Mouse (Mus musculus) kidney, postnatal 4 days (tissue): ENCODE results near the gene Rdm1.
"Not testable (repeated sequence)": the region's sequence is repeated elsewhere in the genome, so short reads cannot be mapped to it uniquely, and the experiment has no call there.

Experiments used
- DNase-seq, 2 experiments: peaks; one replicate each; pipeline ENCODE4 v3.0.0; 2021; ENCODE audit warnings: mixed read lengths in 2 of 2

Rdm1 gene

GRCm38 (mm10) chr11:101626995-101627856 is at the start of gene Rdm1:
Rdm1 (plus strand) TSS chr11:101627195.
- peak; percentile 88 to 93 for DNase-seq

- DNase-seq: no peak
Measured at GRCm38 (mm10) chr11:101581081-101581764, 45.8 kb upstream of the Rdm1 start.

GRCm38 (mm10) chr11:101582054-101583035 is 44.6 kb upstream of the Rdm1 start, which contains the start of gene Tmem106a:
Tmem106a (plus strand) TSS chr11:101582242.
- peak; percentile 88 for DNase-seq

GRCm38 (mm10) chr11:101583205-101583604 is 43.8 kb upstream of the Rdm1 start:
- DNase-seq: no peak

GRCm38 (mm10) chr11:101585031-101585430 is 42.0 kb upstream of the Rdm1 start:
- DNase-seq: not testable (repeated sequence)

- no peak for DNase-seq
Measured at GRCm38 (mm10) chr11:101585805-101586204, 41.2 kb upstream of the Rdm1 start.

GRCm38 (mm10) chr11:101587676-101588075 is 39.3 kb upstream of the Rdm1 start:
- no peak for DNase-seq

GRCm38 (mm10) chr11:101588868-101589267 is 38.1 kb upstream of the Rdm1 start:
- no peak for DNase-seq

- DNase-seq: peak; percentile 79 to 83
Measured at GRCm38 (mm10) chr11:101589444-101589843, 37.6 kb upstream of the Rdm1 start.

GRCm38 (mm10) chr11:101589989-101590624 is 36.9 kb upstream of the Rdm1 start:
- DNase-seq: no peak

- DNase-seq: no peak
Measured at GRCm38 (mm10) chr11:101599156-101599555, 27.8 kb upstream of the Rdm1 start, which contains the start of gene Gm11634. Gm11634 (minus strand) TSS chr11:101599256.

- DNase-seq: peak; percentile 86 to 87
Measured at GRCm38 (mm10) chr11:101602491-101602890, 24.5 kb upstream of the Rdm1 start.

- no peak for DNase-seq
Measured at GRCm38 (mm10) chr11:101604116-101604515, 22.9 kb upstream of the Rdm1 start.

GRCm38 (mm10) chr11:101604531-101605453 is 22.2 kb upstream of the Rdm1 start:
- peak; percentile 88 to 92 for DNase-seq

GRCm38 (mm10) chr11:101607134-101607533 is 19.9 kb upstream of the Rdm1 start:
- DNase-seq: not testable (repeated sequence)

- DNase-seq: no peak
Measured at GRCm38 (mm10) chr11:101610445-101610844, 16.6 kb upstream of the Rdm1 start.

- no peak for DNase-seq
Measured at GRCm38 (mm10) chr11:101613596-101613995, 13.4 kb upstream of the Rdm1 start.

- no peak for DNase-seq
Measured at GRCm38 (mm10) chr11:101614116-101614515, 12.9 kb upstream of the Rdm1 start.

- no peak for DNase-seq
Measured at GRCm38 (mm10) chr11:101615380-101615779, 11.6 kb upstream of the Rdm1 start.

GRCm38 (mm10) chr11:101616104-101616503 is 10.9 kb upstream of the Rdm1 start:
- DNase-seq: no peak
